Mouse (Mus musculus): ENCODE measurements at regions not wholly inside any gene's neighbourhood (a gene's known extent, or its start where the extent isn't known, plus 50 kb on each side); places are given as distances from the start of the nearest gene placed in this dataset.

DNA sequence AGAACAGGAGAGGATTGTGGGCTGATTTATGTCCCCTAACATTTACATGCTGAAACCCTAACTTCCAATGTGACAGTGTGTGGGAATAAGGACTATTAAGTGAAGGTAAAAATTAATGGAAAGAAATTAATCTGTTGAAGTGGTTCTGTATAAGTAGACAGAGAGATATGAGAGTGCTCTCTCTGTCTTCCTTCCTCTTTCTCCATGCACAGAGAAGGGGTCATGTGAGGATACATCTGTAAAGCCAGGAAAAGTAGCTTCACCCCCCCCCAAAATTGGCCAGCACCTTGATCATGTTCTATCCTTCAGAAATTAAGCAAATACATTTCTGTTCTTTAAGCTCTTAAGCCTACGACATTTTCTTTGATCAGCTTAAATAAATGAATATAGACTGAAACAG, 268.6 kb upstream of the Ccdc54 start:
- Histone ChIP-seq H3K36me3 (ENCODE audit: control insufficient read depth, insufficient read depth, low read length) (no peaks in the 10 kb centered on the region), H3K27ac (replicated peaks in 1 of 2; ENCODE audit: control insufficient read depth in 1 of 2, insufficient read depth in 1 of 2, low read depth in 2 of 2, low read length in 2 of 2) (no peak overlapping the region), H3K4me3 (ENCODE audit: control insufficient read depth in 1 of 2, insufficient read depth in 1 of 2, low read depth in 1 of 2, low read length in 2 of 2) (no peak overlapping the region), H3K9ac (ENCODE audit: low read length) (no peak overlapping the region), H3K4me2 (ENCODE audit: low read length) (no peak overlapping the region), H3K4me1 (ENCODE audit: control insufficient read depth in 2 of 2, insufficient read depth in 2 of 2, low read length in 2 of 2) (no peaks in the 10 kb centered on the region), H3K27me3 (ENCODE audit: control insufficient read depth, insufficient read depth, low read length) (no peaks in the 10 kb centered on the region), H3K9me3 (ENCODE audit: control insufficient read depth, low read length) (no peaks in the 10 kb centered on the region)
- no peak for ATAC-seq (ENCODE audit: insufficient number of reproducible peaks, insufficient read depth, low FRiP score, low read depth)
- WGBS, result 80% methylated on average over 1 of the region's 1 CpGs

DNA sequence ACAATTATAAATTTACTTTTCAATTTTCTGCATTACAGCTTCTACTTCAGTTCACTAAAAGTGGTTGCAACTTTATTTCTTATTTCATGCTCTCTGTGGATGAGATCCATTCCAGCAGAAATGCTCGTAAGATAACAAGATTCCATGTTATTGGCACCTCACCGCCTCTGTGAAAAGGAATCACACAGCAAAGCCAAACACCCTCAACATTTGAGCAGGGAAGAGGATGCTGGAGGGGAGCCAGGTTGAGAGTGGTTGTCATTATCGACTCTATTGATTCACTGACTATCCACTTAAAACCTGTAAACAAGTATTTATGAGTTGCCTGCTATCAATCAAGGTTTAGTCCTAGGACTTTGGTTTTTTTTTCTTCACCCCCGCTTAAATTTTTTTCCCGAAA, 261.1 kb upstream of the Ccdc54 start:
- Histone ChIP-seq H3K4me3 (ENCODE audit: control insufficient read depth in 1 of 2, insufficient read depth in 1 of 2, low read depth in 1 of 2, low read length in 2 of 2) (no peak overlapping the region), H3K9ac (ENCODE audit: low read length) (no peak overlapping the region), H3K27me3 (ENCODE audit: control insufficient read depth, insufficient read depth, low read length) (no peaks in the 10 kb centered on the region), H3K36me3 (ENCODE audit: control insufficient read depth, insufficient read depth, low read length) (no peaks in the 10 kb centered on the region), H3K4me1 (ENCODE audit: control insufficient read depth in 2 of 2, insufficient read depth in 2 of 2, low read length in 2 of 2) (no peaks in the 10 kb centered on the region), H3K9me3 (ENCODE audit: control insufficient read depth, low read length) (no peaks in the 10 kb centered on the region), H3K4me2 (ENCODE audit: low read length) (no peak overlapping the region), H3K27ac (replicated peaks in 1 of 2; ENCODE audit: control insufficient read depth in 1 of 2, insufficient read depth in 1 of 2, low read depth in 2 of 2, low read length in 2 of 2) (no peak overlapping the region)
- WGBS, result 71% methylated on average over 5 of the region's 5 CpGs
- no peak for ATAC-seq (ENCODE audit: insufficient number of reproducible peaks, insufficient read depth, low FRiP score, low read depth)

DNA sequence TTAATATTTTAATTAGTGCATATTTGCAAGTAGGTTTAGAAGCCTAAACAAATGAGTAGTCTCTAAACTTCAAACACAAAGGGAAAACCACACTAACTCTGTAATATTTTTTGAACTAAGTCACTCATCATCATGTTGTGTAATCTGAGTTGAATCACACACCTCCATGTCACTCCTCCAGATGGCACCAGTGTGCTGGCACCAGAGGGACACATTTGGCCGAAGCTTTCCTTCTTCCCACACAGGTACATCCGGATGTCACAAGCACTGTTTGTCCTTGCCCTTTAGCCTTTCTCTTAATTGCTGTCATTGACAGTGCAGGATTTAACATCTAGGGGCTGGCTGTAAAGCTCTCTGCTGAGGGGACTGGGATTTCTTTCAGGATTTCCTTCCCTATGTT, 256.7 kb upstream of the Ccdc54 start:
- H3K4me2 ChIP-seq (ENCODE audit: low read length), result no peak overlapping the region
- 45% methylated on average over 2 of the region's 2 CpGs for WGBS
- H3K27me3 ChIP-seq (ENCODE audit: control insufficient read depth, insufficient read depth, low read length), result no peaks in the 10 kb centered on the region

DNA sequence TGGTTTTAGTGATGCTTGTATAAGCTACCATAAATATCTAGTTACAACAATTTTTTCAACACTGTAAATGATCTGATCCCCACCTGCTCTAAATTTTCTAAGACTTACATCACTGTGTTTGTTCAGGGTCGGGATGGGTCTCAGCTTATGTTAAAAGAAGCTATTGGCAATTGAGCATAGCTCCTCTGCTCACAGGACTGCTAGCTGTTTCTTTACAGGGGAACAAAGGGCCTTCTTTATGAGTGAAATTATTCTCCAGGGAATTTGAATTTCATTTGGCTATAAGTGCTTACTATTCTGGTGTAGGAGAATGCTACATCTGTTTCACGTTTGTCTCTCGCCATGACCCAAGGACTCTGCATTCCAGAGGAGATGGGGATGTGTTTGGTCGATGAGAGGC, 255.6 kb upstream of the Ccdc54 start:
- H3K4me2 ChIP-seq (ENCODE audit: low read length), result no peak overlapping the region
- no peaks in the 10 kb centered on the region for H3K4me1 ChIP-seq (ENCODE audit: control insufficient read depth in 2 of 2, insufficient read depth in 2 of 2, low read length in 2 of 2)
- no peak overlapping the region for H3K27ac ChIP-seq (replicated peaks in 1 of 2; ENCODE audit: control insufficient read depth in 1 of 2, insufficient read depth in 1 of 2, low read depth in 2 of 2, low read length in 2 of 2)
- H3K9me3 ChIP-seq (ENCODE audit: control insufficient read depth, low read length), result no peaks in the 10 kb centered on the region
- H3K4me3 ChIP-seq (ENCODE audit: control insufficient read depth in 1 of 2, insufficient read depth in 1 of 2, low read depth in 1 of 2, low read length in 2 of 2), result no peak overlapping the region
- 58% methylated on average over 4 of the region's 4 CpGs for WGBS
- no peak for ATAC-seq (ENCODE audit: insufficient number of reproducible peaks, insufficient read depth, low FRiP score, low read depth)
- H3K36me3 ChIP-seq (ENCODE audit: control insufficient read depth, insufficient read depth, low read length), result no peaks in the 10 kb centered on the region
- H3K9ac ChIP-seq (ENCODE audit: low read length), result no peak overlapping the region
- H3K27me3 ChIP-seq (ENCODE audit: control insufficient read depth, insufficient read depth, low read length), result no peaks in the 10 kb centered on the region

More for the DNA sequence above, 256.7 kb upstream of the Ccdc54 start:
- no peaks in the 10 kb centered on the region for H3K4me1 ChIP-seq (ENCODE audit: control insufficient read depth in 2 of 2, insufficient read depth in 2 of 2, low read length in 2 of 2)
- no peak overlapping the region for H3K27ac ChIP-seq (replicated peaks in 1 of 2; ENCODE audit: control insufficient read depth in 1 of 2, insufficient read depth in 1 of 2, low read depth in 2 of 2, low read length in 2 of 2)
- no peak overlapping the region for H3K4me3 ChIP-seq (ENCODE audit: control insufficient read depth in 1 of 2, insufficient read depth in 1 of 2, low read depth in 1 of 2, low read length in 2 of 2)
- H3K9me3 ChIP-seq (ENCODE audit: control insufficient read depth, low read length), result no peaks in the 10 kb centered on the region
- no peak for ATAC-seq (ENCODE audit: insufficient number of reproducible peaks, insufficient read depth, low FRiP score, low read depth)
- no peaks in the 10 kb centered on the region for H3K36me3 ChIP-seq (ENCODE audit: control insufficient read depth, insufficient read depth, low read length)
- H3K9ac ChIP-seq (ENCODE audit: low read length), result no peak overlapping the region

DNA sequence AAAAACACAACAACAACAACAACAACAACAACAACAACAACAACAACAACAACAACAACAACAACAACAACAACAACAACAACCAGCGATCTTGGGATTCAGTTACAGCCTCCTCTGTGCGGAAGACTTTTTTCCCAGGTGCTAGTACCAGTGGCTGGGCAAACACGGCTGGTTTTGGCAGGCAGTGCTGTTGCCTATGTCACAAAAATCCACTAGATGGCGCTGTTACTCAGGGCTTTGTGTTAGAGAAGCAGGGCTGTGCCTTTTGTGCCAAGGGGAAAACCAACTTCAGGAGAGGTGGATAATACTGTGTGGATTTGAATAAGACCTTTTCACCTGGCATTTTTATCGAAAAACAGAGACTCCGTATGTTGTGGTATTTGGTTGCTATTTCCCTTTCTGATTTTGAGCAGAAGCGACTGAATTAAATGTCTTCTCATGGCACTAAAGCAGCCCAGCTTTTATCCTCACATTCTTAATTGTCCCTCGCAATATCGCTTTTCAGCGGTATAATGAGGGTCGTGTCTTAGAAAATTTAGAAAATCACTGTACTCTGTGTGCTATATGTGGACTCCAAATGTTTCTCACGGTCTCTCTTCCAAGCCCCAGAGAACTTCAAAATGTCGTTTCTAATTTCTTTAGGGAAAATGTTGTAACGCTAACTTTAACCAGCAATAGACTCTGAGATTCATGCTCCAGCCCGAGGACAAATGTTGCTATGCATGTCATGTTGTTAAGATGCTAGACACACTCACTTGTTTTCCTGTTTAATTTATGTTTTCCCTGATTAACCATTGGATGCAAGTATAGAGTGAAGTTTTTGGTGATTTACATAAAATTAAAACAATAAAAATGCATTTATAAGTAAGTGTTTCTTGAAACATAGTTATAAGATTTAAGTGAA, 251.0 kb upstream of the Ccdc54 start:
- Histone ChIP-seq H3K36me3 (ENCODE audit: control insufficient read depth, insufficient read depth, low read length) (no peaks in the 10 kb centered on the region), H3K9ac (ENCODE audit: low read length) (no peak overlapping the region), H3K27me3 (ENCODE audit: control insufficient read depth, insufficient read depth, low read length) (no peaks in the 10 kb centered on the region), H3K4me1 (ENCODE audit: control insufficient read depth in 2 of 2, insufficient read depth in 2 of 2, low read length in 2 of 2) (peaks cover 7 to 13% of the 10 kb centered on the region in 2 experiments), H3K4me3 (ENCODE audit: control insufficient read depth in 1 of 2, insufficient read depth in 1 of 2, low read depth in 1 of 2, low read length in 2 of 2) (no peak overlapping the region), H3K4me2 (ENCODE audit: low read length) (no peak overlapping the region), H3K9me3 (ENCODE audit: control insufficient read depth, low read length) (no peaks in the 10 kb centered on the region), H3K27ac (replicated peaks in 1 of 2; ENCODE audit: control insufficient read depth in 1 of 2, insufficient read depth in 1 of 2, low read depth in 2 of 2, low read length in 2 of 2) (no peak overlapping the region)
- ATAC-seq (ENCODE audit: insufficient number of reproducible peaks, insufficient read depth, low FRiP score, low read depth), result peak; percentile 31; the same call in 1 of the 2 replicates
- 48% methylated on average over 15 of the region's 15 CpGs for WGBS

DNA sequence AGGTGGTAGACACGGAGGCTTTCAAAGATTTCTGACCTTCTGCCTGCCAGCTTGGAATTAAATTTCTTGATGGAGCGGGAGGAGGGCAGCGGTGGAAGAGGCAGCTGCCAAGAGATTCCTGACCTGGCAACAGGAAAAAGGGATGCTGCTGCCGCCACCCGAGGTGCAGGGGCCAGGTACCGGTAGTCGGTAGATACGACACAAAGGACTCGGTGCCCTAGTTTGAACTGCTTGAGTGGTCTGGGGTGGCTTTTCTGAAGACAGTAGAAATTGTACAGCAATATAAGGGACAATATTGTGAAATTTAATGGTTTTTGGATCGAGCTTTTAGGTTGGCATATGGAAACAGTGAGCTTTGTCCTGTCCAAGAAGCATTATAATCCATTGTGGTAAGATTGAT, 250.3 kb upstream of the Ccdc54 start:
- WGBS, result 68% methylated on average over 10 of the region's 10 CpGs
- Histone ChIP-seq H3K4me2 (ENCODE audit: low read length) (peak overlapping the region; percentile 21), H3K4me3 (ENCODE audit: control insufficient read depth in 1 of 2, insufficient read depth in 1 of 2, low read depth in 1 of 2, low read length in 2 of 2) (no peak overlapping the region), H3K9ac (ENCODE audit: low read length) (no peak overlapping the region; the same call in 1 of the 2 replicates), H3K27me3 (ENCODE audit: control insufficient read depth, insufficient read depth, low read length) (no peaks in the 10 kb centered on the region), H3K36me3 (ENCODE audit: control insufficient read depth, insufficient read depth, low read length) (no peaks in the 10 kb centered on the region), H3K4me1 (ENCODE audit: control insufficient read depth in 2 of 2, insufficient read depth in 2 of 2, low read length in 2 of 2) (peaks cover 7 to 13% of the 10 kb centered on the region in 2 experiments), H3K27ac (replicated peaks in 1 of 2; ENCODE audit: control insufficient read depth in 1 of 2, insufficient read depth in 1 of 2, low read depth in 2 of 2, low read length in 2 of 2) (peak overlapping the region in 1 of 2 experiments; percentile 11; a peak in 1 of 4 replicates), H3K9me3 (ENCODE audit: control insufficient read depth, low read length) (no peaks in the 10 kb centered on the region)
- ATAC-seq (ENCODE audit: insufficient number of reproducible peaks, insufficient read depth, low FRiP score, low read depth), result no peak

DNA sequence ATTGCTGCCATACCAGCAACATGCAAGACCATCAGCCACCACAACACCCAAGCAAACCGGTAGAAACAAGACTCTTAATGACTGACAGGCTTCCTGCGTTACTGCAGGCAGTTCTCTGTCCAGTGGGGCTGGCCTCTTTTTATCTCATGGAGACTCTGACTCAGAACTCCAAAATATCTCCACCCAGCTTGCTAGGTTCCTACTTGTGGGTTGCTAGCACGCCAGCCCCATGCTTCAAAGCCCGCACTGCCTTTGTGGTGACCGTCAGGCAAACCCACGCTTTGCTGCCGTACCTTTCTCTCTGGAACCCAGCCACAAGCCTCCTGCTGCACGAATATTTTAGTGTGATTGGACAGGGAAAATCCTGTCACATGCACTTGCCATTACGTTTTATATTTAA, 248.7 kb upstream of the Ccdc54 start:
- Histone ChIP-seq H3K27ac (replicated peaks in 1 of 2; ENCODE audit: control insufficient read depth in 1 of 2, insufficient read depth in 1 of 2, low read depth in 2 of 2, low read length in 2 of 2) (peak overlapping the region; percentile 62 to 79), H3K36me3 (ENCODE audit: control insufficient read depth, insufficient read depth, low read length) (no peaks in the 10 kb centered on the region), H3K4me3 (ENCODE audit: control insufficient read depth in 1 of 2, insufficient read depth in 1 of 2, low read depth in 1 of 2, low read length in 2 of 2) (no peak overlapping the region), H3K27me3 (ENCODE audit: control insufficient read depth, insufficient read depth, low read length) (no peaks in the 10 kb centered on the region), H3K9ac (ENCODE audit: low read length) (no peak overlapping the region), H3K4me1 (ENCODE audit: control insufficient read depth in 2 of 2, insufficient read depth in 2 of 2, low read length in 2 of 2) (peaks cover 7 to 13% of the 10 kb centered on the region in 2 experiments), H3K4me2 (ENCODE audit: low read length) (peak overlapping the region; percentile 33), H3K9me3 (ENCODE audit: control insufficient read depth, low read length) (no peaks in the 10 kb centered on the region)
- ATAC-seq (ENCODE audit: insufficient number of reproducible peaks, insufficient read depth, low FRiP score, low read depth), result peak; percentile 69
- WGBS, result 14% methylated on average over 9 of the region's 9 CpGs
